Mouse (Mus musculus): ENCODE results near the gene Rnf150. TPM values are rescaled to one million over a fixed set of nuclear protein-coding genes. Genes with fewer than 3 reads are reported as not detected.

Gene Rnf150
- polyA plus RNA-seq, 1 experiment from 2014 or later = 1.8 TPM

Other genes with a start within 250 kb of the Rnf150 start
- 82.2 and 83.8 TPM in 2 replicates for gene Zfp330, start 89.2 kb upstream of the Rnf150 start, polyA plus RNA-seq (2015; fragmentation: Nextera tagmentation; extraction: Ambion mirVana)

Measured in forebrain, embryonic 15.5 days (tissue).